Mouse (Mus musculus) megakaryocyte, embryonic 14.5 days (primary cell): ENCODE measurements around the gene Ddt.

Source experiments
- FLI1 ChIP-seq: IDR thresholded peaks from 2 replicates; pipeline ENCODE4 v1.6.1; 2012; ENCODE audit warnings: low read length, inconsistent platforms, mixed read lengths
- GATA1 ChIP-seq: IDR thresholded peaks from 3 replicates; pipeline ENCODE4 v1.6.1; 2012; ENCODE audit warnings: mixed read lengths, low read length, inconsistent platforms, borderline replicate concordance

DNA sequence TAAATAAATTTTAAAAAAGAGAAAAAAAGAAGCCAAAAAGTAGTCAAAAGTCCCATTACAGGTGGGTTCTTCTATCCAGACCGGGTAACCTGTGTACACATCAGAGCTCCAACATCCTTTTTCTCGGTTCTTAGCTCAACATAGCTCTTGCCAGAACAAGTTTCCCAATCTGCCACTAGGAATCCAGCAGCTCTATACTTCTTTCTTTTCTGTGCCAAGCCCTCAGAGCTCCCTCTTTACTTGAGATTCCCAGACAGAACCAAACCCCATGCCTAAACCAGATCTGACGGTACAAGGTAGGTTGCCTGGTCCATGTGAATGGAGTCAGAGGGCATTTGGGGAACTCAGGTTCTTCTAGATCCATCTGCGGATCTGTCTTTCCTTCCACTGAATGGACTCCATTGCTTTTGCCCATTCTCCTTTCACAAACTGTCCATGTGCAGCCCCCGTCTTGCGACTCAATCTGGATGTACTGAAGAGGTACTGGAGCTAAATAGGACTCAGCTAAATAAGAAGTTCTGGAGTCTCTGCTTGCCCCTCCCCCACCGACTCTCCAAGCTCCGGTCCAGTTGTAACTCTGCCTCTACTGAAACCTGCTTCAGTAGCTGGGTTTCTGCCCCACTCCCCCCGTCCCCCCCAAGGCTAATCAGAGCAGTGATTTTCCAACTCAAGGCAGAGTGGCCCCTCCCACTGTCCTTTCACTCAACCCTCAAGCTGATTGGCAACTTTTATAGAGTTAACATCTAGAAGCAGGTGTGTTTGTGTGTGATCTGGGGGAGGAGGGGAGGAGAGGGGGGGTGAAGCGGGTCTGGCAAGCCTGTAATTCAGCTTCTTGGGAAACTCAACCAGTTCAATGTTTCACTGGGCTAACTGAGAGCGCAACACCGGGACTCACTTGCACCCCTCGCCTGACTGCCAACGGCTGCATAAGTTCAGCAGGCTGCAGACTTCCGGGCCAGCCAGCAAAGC lies 6.3 kb upstream of the Ddt start:
- no peak for TF ChIP-seq GATA1
- no peak for TF ChIP-seq FLI1
